ENCODE assay signal across 14 mouse cellular contexts in the genomic region with DNA sequence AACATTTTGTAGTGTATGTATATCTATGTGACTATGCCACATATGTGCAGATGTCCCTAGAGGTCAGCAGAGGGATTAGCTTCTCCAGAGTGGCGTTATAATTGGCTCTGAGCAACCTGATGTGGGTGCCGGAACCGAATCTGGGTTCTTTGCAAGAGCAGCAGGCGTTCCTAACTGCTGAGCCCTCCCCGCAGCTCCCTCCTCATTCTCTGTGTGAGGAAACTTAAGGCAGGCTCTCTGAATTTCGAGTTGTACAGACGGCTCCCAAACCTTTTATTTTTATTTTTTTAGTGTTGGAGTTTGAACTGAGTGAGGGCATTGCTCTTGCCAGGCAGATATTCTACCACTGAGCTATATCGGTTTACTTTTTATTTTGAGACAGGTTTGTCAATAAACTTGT. TPM values are rescaled to one million over a fixed set of nuclear protein-coding genes. Genes with fewer than 3 reads are reported as not detected.
DNase-seq lines count a peak whose midpoint lies in the region; ATAC-seq and TF ChIP-seq lines count a peak whose summit lies in the region.
"Had no signal": no experiment of that assay in that cellular context is flagged by ENCODE, and none has a peak within 500 bp of the region (broad histone marks: within the 10 kb centered on the region; RNA-seq: fewer than 3 reads in every experiment).

No protein-coding gene starts in this region.

- H3K4me1 ChIP-seq in heart, embryonic 11.5 days (ENCODE audit: control insufficient read depth, insufficient read depth, low read length), result no peaks in the 10 kb centered on the region
- 0 out of 4 replicates have a peak, but pooled peaks cover 0 to 9% of the 10 kb centered on the region in 2 experiments for H3K4me1 ChIP-seq in MEL (ENCODE audit: control insufficient read depth in 1 of 2, insufficient read depth in 2 of 2, low read length in 2 of 2)
- H3K4me1 ChIP-seq in lung, adult 2 months (ENCODE audit: control insufficient read depth, insufficient read depth, low read length), result no peaks in the 10 kb centered on the region
- H3K4me1 ChIP-seq: embryonic facial prominence, embryonic 10.5 days; embryonic facial prominence, embryonic 12.5 days; forebrain, embryonic 13.5 days; forebrain, embryonic 15.5 days had no signal

- DNase-seq in heart, adult 11 months, result peak; percentile 62
- DNase-seq in MEL (ENCODE audit: low read depth, low spot score), result peak; percentile 35
- peak; percentile 13 for DNase-seq in ZHBTc4 (ENCODE audit: low read depth, low spot score)
- DNase-seq in T-cell, adult 2 months (ENCODE audit: low spot score), result no peak
- no peak for DNase-seq in lung, adult 2 months

- WGBS in heart, embryonic 11.5 days (ENCODE audit: insufficient replicate concordance), result 77% methylated on average over 8 of the region's 8 CpGs
- WGBS in lung, adult 2 months, result 83% methylated on average over 8 of the region's 8 CpGs

- ATAC-seq in heart, embryonic 11.5 days (replicated peaks; ENCODE audit: insufficient number of reproducible peaks, low FRiP score, low TSS enrichment), result no peak
- ATAC-seq: forebrain, embryonic 13.5 days; forebrain, embryonic 15.5 days had no signal

- no peaks in the 10 kb centered on the region for H3K27me3 ChIP-seq in heart, embryonic 11.5 days (ENCODE audit: control insufficient read depth, insufficient read depth, low read length)
- peaks cover 6 to 7% of the 10 kb centered on the region in 2 experiments for H3K27me3 ChIP-seq in MEL (ENCODE audit: control insufficient read depth in 1 of 2, insufficient read depth in 2 of 2, low read length in 2 of 2)
- H3K27me3 ChIP-seq: forebrain, embryonic 13.5 days; forebrain, embryonic 15.5 days had no signal

- no peak for TF ChIP-seq EP300 in MEL (IDR thresholded peaks at IDR 0.05; ENCODE audit: low read depth in 1 of 2, low read length in 2 of 2)

- no peak for TF ChIP-seq POLR2A in MEL (IDR thresholded peaks at IDR 0.05; ENCODE audit: control insufficient read depth in 1 of 2, insufficient read depth in 1 of 2, low read depth in 1 of 2, low read length in 2 of 2, poor library complexity in 1 of 2)
- TF ChIP-seq POLR2A in lung, adult 2 months (IDR thresholded peaks at IDR 0.05; ENCODE audit: borderline replicate concordance, extremely low read depth, low read depth, low read length), result no peak

- no peaks in the 10 kb centered on the region for H3K79me2 ChIP-seq in MEL (ENCODE audit: control insufficient read depth, insufficient read depth, low read length, poor library complexity)

- H3K4me2 ChIP-seq in heart, embryonic 11.5 days, result no peak overlapping the region
- H3K4me2 ChIP-seq: embryonic facial prominence, embryonic 12.5 days; forebrain, embryonic 13.5 days; forebrain, embryonic 15.5 days had no signal

- H3K9me3 ChIP-seq in heart, embryonic 11.5 days (replicated peaks; ENCODE audit: control insufficient read depth, low read length), result no peaks in the 10 kb centered on the region
- H3K9me3 ChIP-seq in MEL (replicated peaks; ENCODE audit: insufficient read depth, low read length), result no peaks in the 10 kb centered on the region
- H3K9me3 ChIP-seq: embryonic facial prominence, embryonic 10.5 days; embryonic facial prominence, embryonic 12.5 days; forebrain, embryonic 13.5 days; forebrain, embryonic 15.5 days; G1E had no signal

- TF ChIP-seq CTCF in MEL (IDR thresholded peaks at IDR 0.05 in 2 of 3, conservative IDR thresholded peaks at IDR 0.05 in 1 of 3; ENCODE audit: control insufficient read depth in 1 of 3, insufficient read depth in 1 of 3, low read depth in 2 of 3, low read length in 3 of 3, poor library complexity in 1 of 3, severe bottlenecking in 1 of 3), result no peak; a peak in 1 of 6 replicates
- TF ChIP-seq CTCF in lung, adult 2 months (IDR thresholded peaks at IDR 0.05; ENCODE audit: insufficient read depth, low read length), result no peak

- no peak overlapping the region for H3K27ac ChIP-seq in heart, embryonic 11.5 days (ENCODE audit: low read depth, low read length)
- no peak overlapping the region for H3K27ac ChIP-seq in MEL (ENCODE audit: control insufficient read depth, low read depth, low read length)
- H3K27ac ChIP-seq: embryonic facial prominence, embryonic 10.5 days; embryonic facial prominence, embryonic 12.5 days; forebrain, embryonic 13.5 days; forebrain, embryonic 15.5 days had no signal

- no peak for TF ChIP-seq RAD21 in MEL (IDR thresholded peaks at IDR 0.05; ENCODE audit: low read depth, low read length)

- H3K9ac ChIP-seq in heart, embryonic 11.5 days (ENCODE audit: low read depth, low read length), result no peak overlapping the region
- H3K9ac ChIP-seq in MEL (ENCODE audit: control insufficient read depth, low read depth, low read length, poor library complexity, severe bottlenecking), result no peak overlapping the region
- H3K9ac ChIP-seq: embryonic facial prominence, embryonic 12.5 days; forebrain, embryonic 13.5 days; forebrain, embryonic 15.5 days; forebrain, postnatal 0 days had no signal

- H3K4me3 ChIP-seq in heart, embryonic 11.5 days (ENCODE audit: low read depth, low read length), result no peak overlapping the region
- no peak overlapping the region for H3K4me3 ChIP-seq in MEL (ENCODE audit: control insufficient read depth in 1 of 2, insufficient read depth in 1 of 2, low read depth in 2 of 2, low read length in 2 of 2)
- H3K4me3 ChIP-seq in lung, adult 2 months (replicated peaks; ENCODE audit: extremely low read depth, low read depth, low read length), result no peak overlapping the region
- H3K4me3 ChIP-seq: embryonic facial prominence, embryonic 10.5 days; embryonic facial prominence, embryonic 12.5 days; forebrain, embryonic 13.5 days; forebrain, embryonic 15.5 days had no signal

- no peaks in the 10 kb centered on the region for H3K36me3 ChIP-seq in heart, embryonic 11.5 days (ENCODE audit: control insufficient read depth, insufficient read depth, low read length)
- H3K36me3 ChIP-seq in MEL (ENCODE audit: control insufficient read depth in 1 of 2, insufficient read depth in 2 of 2, low read length in 2 of 2), result peaks cover 0 to 2% of the 10 kb centered on the region in 2 experiments; a peak in 2 of 4 replicates
- H3K36me3 ChIP-seq: embryonic facial prominence, embryonic 10.5 days; embryonic facial prominence, embryonic 12.5 days; forebrain, embryonic 15.5 days; G1E had no signal

TF ChIP-seq in MEL, 35 proteins besides CTCF, POLR2A, EP300 and RAD21:
- TF ChIP-seq MEF2A (IDR thresholded peaks at IDR 0.05; ENCODE audit: extremely low read depth, insufficient replicate concordance, low read depth, low read length, poor library complexity, severe bottlenecking), result no peak
- TF ChIP-seq ZNF384 (IDR thresholded peaks at IDR 0.05; ENCODE audit: low read depth, low read length), result no peak
- TF ChIP-seq CHD2 (IDR thresholded peaks at IDR 0.05; ENCODE audit: low read length), result no peak
- TF ChIP-seq ZC3H11A (IDR thresholded peaks at IDR 0.05; ENCODE audit: low read depth, low read length), result no peak
- TF ChIP-seq TCF12 (IDR thresholded peaks at IDR 0.05; ENCODE audit: low read depth, low read length), result no peak
- TF ChIP-seq BHLHE40 (IDR thresholded peaks at IDR 0.05; ENCODE audit: borderline replicate concordance, low read depth, low read length), result no peak
- TF ChIP-seq ELF1 (IDR thresholded peaks at IDR 0.05; ENCODE audit: low read depth, low read length), result no peak
- no peak for TF ChIP-seq MXI1 (IDR thresholded peaks at IDR 0.05; ENCODE audit: low read depth, low read length)
- TF ChIP-seq HCFC1 (IDR thresholded peaks at IDR 0.05; ENCODE audit: low read depth, low read length), result no peak
- no peak for TF ChIP-seq CHD1 (IDR thresholded peaks at IDR 0.05; ENCODE audit: low read depth, low read length)
- TF ChIP-seq MAZ (IDR thresholded peaks at IDR 0.05; ENCODE audit: low read depth, low read length), result no peak
- TF ChIP-seq ETS1 (IDR thresholded peaks at IDR 0.05; ENCODE audit: low read depth, low read length), result no peak
- no peak for TF ChIP-seq USF1 (IDR thresholded peaks at IDR 0.05; ENCODE audit: low read depth, low read length)
- no peak for TF ChIP-seq TAL1 (IDR thresholded peaks at IDR 0.05; ENCODE audit: low read length)
- no peak for TF ChIP-seq MAFK (IDR thresholded peaks at IDR 0.05; ENCODE audit: borderline replicate concordance, low read depth, low read length)
- TF ChIP-seq TBP (IDR thresholded peaks at IDR 0.05; ENCODE audit: low read depth, low read length), result no peak
- no peak for TF ChIP-seq KAT2A (conservative IDR thresholded peaks at IDR 0.05; ENCODE audit: low read depth, low read length)

RNA-seq across cellular contexts. Expression of gene Scimp, which starts 2.7 kb away (rescaled TPM):
- polyA plus RNA-seq in heart, embryonic 11.5 days (2014; fragmentation: Nextera tagmentation; extraction: Ambion mirVana), result 0.27 TPM in 1 of 2 replicates, not detected in the other
- not detected in 2 replicates for total RNA-seq in MEL (2012; rRNA removed)
- polyA plus RNA-seq in MEL (2012; ENCODE audit: insufficient read depth in 1 of 2, insufficient read length in 2 of 2, low read depth in 1 of 2, low replicate concordance in 2 of 2, missing spikeins in 1 of 2), result not detected
- polyA plus RNA-seq in lung, adult 2 months (2012; rRNA removed), result 2.6 and 3.5 TPM in 2 replicates
- total RNA-seq: forebrain, postnatal 0 days; G1E had no signal
- polyA plus RNA-seq: C2C12; embryonic facial prominence, embryonic 10.5 days; embryonic facial prominence, embryonic 12.5 days; forebrain, embryonic 11.5 days; forebrain, embryonic 13.5 days; forebrain, embryonic 15.5 days; forebrain, postnatal 0 days; G1E had no signal

RNA-seq across cellular contexts. Expression of gene Rabep1, which starts 29.5 kb away (rescaled TPM):
- polyA plus RNA-seq in heart, embryonic 11.5 days (2014; fragmentation: Nextera tagmentation; extraction: Ambion mirVana), result 25.9 and 27.8 TPM in 2 replicates
- 34.3 and 35.6 TPM in 2 replicates for total RNA-seq in MEL (2012; rRNA removed)
- 10 to 100 TPM; 24.2 to 72.2 TPM for polyA plus RNA-seq in MEL (2012; ENCODE audit: insufficient read depth in 1 of 2, insufficient read length in 2 of 2, low read depth in 1 of 2, low replicate concordance in 2 of 2, missing spikeins in 1 of 2)
- 3.4 TPM in 2 replicates for polyA plus RNA-seq in lung, adult 2 months (2012; rRNA removed)

RNA-seq across cellular contexts. Expression of gene Zfp3, which starts 51.1 kb away (rescaled TPM):
- 7.1 and 9.3 TPM in 2 replicates for polyA plus RNA-seq in heart, embryonic 11.5 days (2014; fragmentation: Nextera tagmentation; extraction: Ambion mirVana)
- total RNA-seq in MEL (2012; rRNA removed), result 1.5 TPM in 2 replicates
- polyA plus RNA-seq in MEL (2012; ENCODE audit: insufficient read depth in 1 of 2, insufficient read length in 2 of 2, low read depth in 1 of 2, low replicate concordance in 2 of 2, missing spikeins in 1 of 2), result 1 to 10 TPM in 1 of 2 experiments, not detected in 1; 1.9 TPM
- polyA plus RNA-seq in lung, adult 2 months (2012; rRNA removed), result 1.4 and 2.3 TPM in 2 replicates

Comparison
In these comparisons a context has a peak if more than half of its experiments do, and no peak if none do; other contexts are left out.
1. DNase-seq: peak in heart, adult 11 months (single experiment), MEL (single experiment) and ZHBTc4 (single experiment); none in T-cell, adult 2 months (single experiment) and lung, adult 2 months (single experiment).